Mouse (Mus musculus): ENCODE data around the gene Tnik. TPM values are rescaled to one million over a fixed set of nuclear protein-coding genes. Genes with fewer than 3 reads are reported as not detected.

Gene Tnik
- polyA plus RNA-seq (2014; fragmentation: Nextera tagmentation; extraction: Ambion mirVana): 93.2 and 106 TPM in 2 replicates

DNA sequence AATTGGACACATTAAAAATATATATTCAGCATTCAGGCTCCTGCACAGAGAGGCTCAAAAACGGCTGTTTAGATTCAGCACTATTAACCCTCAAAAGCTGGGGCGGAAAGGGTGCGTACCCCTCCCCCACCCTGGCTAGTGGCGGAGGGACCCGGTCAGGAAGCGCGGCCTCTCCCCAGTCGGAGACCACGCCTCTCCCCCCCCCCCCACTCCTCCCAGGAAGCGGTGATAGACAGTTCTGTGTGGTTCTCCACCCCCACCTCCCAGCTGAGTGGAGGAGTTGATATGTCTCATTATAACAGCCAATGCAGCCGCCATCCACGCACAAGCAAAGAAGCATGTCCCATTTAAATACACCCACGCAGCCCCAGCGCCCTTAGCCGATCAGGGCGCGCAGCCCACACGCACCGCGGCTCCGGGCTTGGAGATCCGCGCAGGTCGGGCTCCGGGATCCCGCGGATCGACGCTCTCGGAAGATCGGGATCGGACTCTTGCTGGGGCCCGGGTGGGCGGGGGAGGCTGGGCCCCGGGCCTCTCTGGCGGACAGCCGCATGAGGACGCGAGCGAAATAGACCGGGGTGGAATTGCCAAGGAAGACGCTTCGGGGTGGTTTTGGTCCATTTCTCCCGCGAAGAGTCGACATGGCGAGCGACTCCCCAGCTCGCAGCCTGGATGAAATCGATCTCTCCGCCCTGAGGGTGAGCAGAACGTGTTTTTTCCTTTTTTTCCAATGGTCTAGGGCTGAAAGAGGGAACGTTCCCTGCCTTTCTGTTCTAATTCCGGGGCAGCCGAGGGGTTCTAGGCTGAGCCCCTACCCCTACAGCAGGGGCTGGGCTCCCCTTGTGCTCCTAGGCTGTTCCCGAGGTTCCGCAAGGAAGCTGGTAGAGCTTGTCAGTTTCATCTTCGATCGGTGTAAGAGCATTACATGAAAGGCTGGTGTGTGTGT lies at the start of gene Tnik:
TSS of gene Tnik (plus strand) at position 213 of the 946 bp plus-strand sequence.
- Histone ChIP-seq H3K4me2 (ENCODE audit: low read depth, low read length) (peak within 1 kb of the TSS; percentile 68), H3K36me3 (ENCODE audit: control insufficient read depth, insufficient read depth, low read length) (no peaks in the 10 kb centered on the region), H3K27me3 (ENCODE audit: control insufficient read depth, insufficient read depth, low read length) (no peaks in the 10 kb centered on the region; the same call in 1 of the 2 replicates), H3K9ac (replicated peaks; ENCODE audit: low read depth, low read length) (peak within 1 kb of the TSS; percentile 95), H3K9me3 (ENCODE audit: control insufficient read depth, low read length) (no peaks in the 10 kb centered on the region), H3K4me3 (ENCODE audit: low read depth, low read length) (peak within 1 kb of the TSS; percentile 93), H3K4me1 (ENCODE audit: control insufficient read depth, insufficient read depth, low read length) (peaks cover 23% of the 10 kb centered on the region; the same call in 1 of the 2 replicates), H3K27ac (ENCODE audit: low read depth, low read length) (peak within 1 kb of the TSS; percentile 95)
- under 1% methylated on average over 57 of the region's 59 CpGs for WGBS
- peak; percentile 91 for ATAC-seq (ENCODE audit: low read depth)

DNA sequence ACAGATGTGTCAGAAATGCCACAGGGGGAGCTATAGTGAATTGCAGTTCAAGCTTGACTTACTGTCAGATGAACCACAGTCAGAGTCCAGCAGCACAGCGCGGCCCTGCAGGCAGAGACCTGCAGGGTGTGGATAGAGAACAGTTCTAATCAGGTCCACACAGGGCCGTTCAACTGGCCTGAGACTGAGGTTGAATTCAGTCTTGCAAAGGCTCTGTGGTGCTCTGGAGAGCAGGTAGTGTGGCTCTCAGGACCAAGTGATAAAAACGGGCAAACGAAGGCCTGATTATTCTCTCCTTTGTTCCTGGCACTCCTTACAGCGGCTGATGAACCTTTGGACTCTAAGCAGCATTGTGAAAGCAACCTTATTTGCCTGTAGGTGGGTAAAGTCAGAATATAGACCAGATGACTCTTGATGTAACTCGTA lies 48.1 kb upstream of the Tnik start:
- WGBS: 85% methylated on average over 7 of the region's 7 CpGs
- no peaks in the 10 kb centered on the region for H3K27me3 ChIP-seq (ENCODE audit: control insufficient read depth, insufficient read depth, low read length)
- no peak overlapping the region for H3K4me3 ChIP-seq (ENCODE audit: low read depth, low read length)

DNA sequence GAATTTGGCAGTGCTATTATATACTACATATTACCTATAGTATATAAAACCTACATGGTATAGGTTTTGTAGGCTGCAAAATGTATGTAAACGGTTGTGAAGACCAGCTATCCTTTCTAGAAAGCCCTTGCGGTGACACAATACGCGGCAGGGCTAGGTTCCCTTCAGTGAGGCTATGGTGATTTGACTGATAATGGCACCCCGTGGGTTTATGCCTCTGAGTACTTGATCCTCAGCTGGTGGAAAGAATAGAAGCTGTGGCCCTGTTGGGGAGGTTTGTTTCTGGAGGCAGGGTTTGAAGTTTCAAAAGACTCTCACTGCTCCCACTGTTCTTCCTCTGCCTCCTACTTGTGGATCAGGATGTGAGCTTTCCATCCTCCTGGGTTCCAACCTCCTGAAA lies 46.0 kb upstream of the Tnik start:
- H3K36me3 ChIP-seq (ENCODE audit: control insufficient read depth, insufficient read depth, low read length): no peaks in the 10 kb centered on the region
- H3K4me3 ChIP-seq (ENCODE audit: low read depth, low read length): no peak overlapping the region
- H3K4me1 ChIP-seq (ENCODE audit: control insufficient read depth, insufficient read depth, low read length): no peaks in the 10 kb centered on the region
- no peak for ATAC-seq (ENCODE audit: low read depth)
- H3K4me2 ChIP-seq (ENCODE audit: low read depth, low read length): no peak overlapping the region
- 10% methylated on average over 5 of the region's 5 CpGs for WGBS
- H3K27ac ChIP-seq (ENCODE audit: low read depth, low read length): no peak overlapping the region
- H3K9ac ChIP-seq (replicated peaks; ENCODE audit: low read depth, low read length): no peak overlapping the region
- no peaks in the 10 kb centered on the region for H3K9me3 ChIP-seq (ENCODE audit: control insufficient read depth, low read length)
- H3K27me3 ChIP-seq (ENCODE audit: control insufficient read depth, insufficient read depth, low read length): no peaks in the 10 kb centered on the region

More for the DNA sequence above, 48.1 kb upstream of the Tnik start:
- ATAC-seq (ENCODE audit: low read depth): no peak
- Histone ChIP-seq H3K27ac (ENCODE audit: low read depth, low read length) (no peak overlapping the region), H3K36me3 (ENCODE audit: control insufficient read depth, insufficient read depth, low read length) (no peaks in the 10 kb centered on the region), H3K9me3 (ENCODE audit: control insufficient read depth, low read length) (no peaks in the 10 kb centered on the region), H3K4me2 (ENCODE audit: low read depth, low read length) (no peak overlapping the region), H3K4me1 (ENCODE audit: control insufficient read depth, insufficient read depth, low read length) (no peaks in the 10 kb centered on the region), H3K9ac (replicated peaks; ENCODE audit: low read depth, low read length) (no peak overlapping the region)

DNA sequence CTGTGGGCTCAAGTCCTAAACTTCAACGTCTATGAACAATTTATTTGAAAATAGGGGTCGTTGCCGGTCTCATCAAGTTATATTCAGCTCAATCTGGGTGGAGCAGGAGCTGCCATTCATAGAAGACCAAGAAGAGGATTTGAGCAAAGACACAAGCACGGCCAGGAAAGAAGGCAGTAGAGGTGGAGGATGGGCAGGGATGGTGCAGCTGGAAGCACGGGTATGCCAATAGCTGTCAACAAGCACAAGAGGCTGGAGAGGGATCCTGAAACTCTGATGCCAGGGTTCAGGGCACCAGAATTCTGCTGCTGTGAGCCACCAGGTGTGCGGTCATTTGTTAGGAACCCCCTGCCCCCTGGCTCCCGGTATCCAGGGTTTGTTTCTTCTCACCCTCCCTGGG lies 43.5 kb upstream of the Tnik start:
- no peaks in the 10 kb centered on the region for H3K4me1 ChIP-seq (ENCODE audit: control insufficient read depth, insufficient read depth, low read length)
- WGBS: 92% methylated on average over 7 of the region's 7 CpGs
- no peaks in the 10 kb centered on the region for H3K36me3 ChIP-seq (ENCODE audit: control insufficient read depth, insufficient read depth, low read length)
- no peaks in the 10 kb centered on the region for H3K27me3 ChIP-seq (ENCODE audit: control insufficient read depth, insufficient read depth, low read length)
- H3K4me2 ChIP-seq (ENCODE audit: low read depth, low read length): no peak overlapping the region
- ATAC-seq (ENCODE audit: low read depth): no peak
- no peak overlapping the region for H3K4me3 ChIP-seq (ENCODE audit: low read depth, low read length)
- H3K27ac ChIP-seq (ENCODE audit: low read depth, low read length): no peak overlapping the region
- H3K9me3 ChIP-seq (ENCODE audit: control insufficient read depth, low read length): no peaks in the 10 kb centered on the region
- no peak overlapping the region for H3K9ac ChIP-seq (replicated peaks; ENCODE audit: low read depth, low read length)

DNA sequence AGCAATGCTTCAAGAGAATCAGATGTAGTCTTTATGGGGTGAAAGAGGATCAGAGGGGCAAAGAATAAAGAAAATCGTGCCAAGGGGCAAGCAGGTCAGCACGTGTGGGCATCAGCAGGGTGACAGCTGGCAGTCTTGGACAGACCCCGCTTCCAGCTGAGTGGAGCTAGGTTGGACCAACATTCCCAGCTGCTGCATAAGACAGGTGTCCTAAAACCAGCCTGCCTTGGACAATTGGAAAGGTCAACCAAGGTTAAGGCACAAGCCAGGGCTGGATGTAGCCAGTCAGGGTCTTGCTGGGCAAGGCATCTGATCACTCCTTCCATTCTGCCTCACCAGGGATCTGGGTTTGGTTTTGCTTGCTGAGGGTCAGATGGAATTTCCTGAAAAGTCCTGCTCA lies 43.0 kb upstream of the Tnik start:
- Histone ChIP-seq H3K9me3 (ENCODE audit: control insufficient read depth, low read length) (no peaks in the 10 kb centered on the region), H3K4me2 (ENCODE audit: low read depth, low read length) (no peak overlapping the region), H3K4me1 (ENCODE audit: control insufficient read depth, insufficient read depth, low read length) (no peaks in the 10 kb centered on the region), H3K36me3 (ENCODE audit: control insufficient read depth, insufficient read depth, low read length) (no peaks in the 10 kb centered on the region), H3K4me3 (ENCODE audit: low read depth, low read length) (no peak overlapping the region), H3K9ac (replicated peaks; ENCODE audit: low read depth, low read length) (no peak overlapping the region), H3K27me3 (ENCODE audit: control insufficient read depth, insufficient read depth, low read length) (no peaks in the 10 kb centered on the region), H3K27ac (ENCODE audit: low read depth, low read length) (no peak overlapping the region)
- ATAC-seq (ENCODE audit: low read depth): no peak
- WGBS: 90% methylated on average over 3 of the region's 3 CpGs

DNA sequence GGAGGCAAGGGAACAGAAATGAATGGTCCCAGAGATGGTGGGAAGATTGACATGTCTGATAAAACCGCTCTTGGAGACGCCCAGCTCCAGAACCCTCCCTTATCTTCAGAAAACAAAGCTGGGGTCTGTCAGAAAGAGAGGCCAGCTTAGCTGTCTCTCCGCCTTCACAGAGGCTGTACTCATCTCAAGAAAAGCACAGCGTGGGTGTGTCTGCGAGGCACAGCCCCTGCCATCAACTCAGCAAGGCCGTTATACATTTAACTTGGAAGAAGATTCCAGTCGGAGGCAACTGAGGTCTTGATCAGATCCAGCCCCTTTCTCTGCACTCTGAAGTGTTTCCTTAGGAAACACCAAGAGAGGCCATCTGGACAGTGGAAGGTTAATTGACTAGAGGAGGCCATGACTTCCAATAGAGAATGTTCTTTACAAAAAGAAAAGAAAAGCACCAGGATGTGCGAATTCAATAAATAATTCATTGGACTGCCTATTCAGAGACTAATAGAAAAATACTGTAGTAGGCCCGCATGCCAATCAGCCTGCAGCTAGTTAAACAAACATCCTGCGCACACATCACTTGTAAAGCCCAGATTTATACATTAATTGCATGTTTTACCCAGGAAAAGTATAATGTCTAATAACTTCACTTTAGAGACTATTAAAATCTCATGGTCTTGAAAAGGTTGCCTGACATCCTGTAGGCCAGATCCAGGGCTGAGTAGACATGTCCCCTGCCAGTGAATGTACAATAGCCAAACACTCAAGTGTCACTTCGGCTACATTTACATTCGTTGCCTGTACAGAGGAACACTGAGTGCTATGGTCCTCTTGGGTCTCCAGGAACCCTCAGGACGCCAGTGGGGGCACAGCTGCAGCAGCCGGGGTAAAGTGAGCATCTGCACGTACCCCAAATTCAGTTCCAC lies 38.3 kb upstream of the Tnik start:
- no peak for ATAC-seq (ENCODE audit: low read depth)

DNA sequence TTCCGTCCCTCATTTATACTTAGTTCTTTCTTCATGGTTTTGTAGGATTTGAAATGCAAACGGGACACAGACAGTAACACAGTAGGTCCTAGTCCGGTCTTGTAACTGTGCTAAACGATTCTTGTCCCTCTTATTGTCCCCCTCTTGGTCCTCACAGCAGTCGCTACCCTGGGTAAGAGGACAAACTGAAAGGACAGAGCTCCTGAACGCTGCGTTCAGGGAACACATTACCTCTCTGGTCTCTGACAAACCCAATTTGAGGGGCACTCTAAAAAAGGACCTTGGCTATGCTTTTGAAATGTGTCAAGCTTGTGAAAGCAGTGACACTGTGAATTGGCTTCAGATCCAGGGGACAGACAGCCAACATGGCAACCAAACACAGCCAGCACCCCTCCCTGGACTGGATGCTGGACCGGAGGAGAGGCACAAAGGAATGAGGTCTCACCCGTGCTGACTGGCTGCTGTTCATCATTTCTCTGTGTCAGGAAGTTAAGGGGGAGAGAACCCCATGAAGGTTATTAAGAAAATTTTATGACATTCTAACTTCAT lies 37.6 kb upstream of the Tnik start:
- Histone ChIP-seq H3K27ac (ENCODE audit: low read depth, low read length) (no peak overlapping the region), H3K9me3 (ENCODE audit: control insufficient read depth, low read length) (no peaks in the 10 kb centered on the region), H3K27me3 (ENCODE audit: control insufficient read depth, insufficient read depth, low read length) (no peaks in the 10 kb centered on the region), H3K9ac (replicated peaks; ENCODE audit: low read depth, low read length) (no peak overlapping the region), H3K4me3 (ENCODE audit: low read depth, low read length) (no peak overlapping the region), H3K4me2 (ENCODE audit: low read depth, low read length) (no peak overlapping the region), H3K36me3 (ENCODE audit: control insufficient read depth, insufficient read depth, low read length) (no peaks in the 10 kb centered on the region), H3K4me1 (ENCODE audit: control insufficient read depth, insufficient read depth, low read length) (no peaks in the 10 kb centered on the region)
- ATAC-seq (ENCODE audit: low read depth): no peak
- 84% methylated on average over 9 of the region's 9 CpGs for WGBS

More for the DNA sequence above, 38.3 kb upstream of the Tnik start:
- Histone ChIP-seq H3K27me3 (ENCODE audit: control insufficient read depth, insufficient read depth, low read length) (no peaks in the 10 kb centered on the region), H3K4me1 (ENCODE audit: control insufficient read depth, insufficient read depth, low read length) (no peaks in the 10 kb centered on the region), H3K36me3 (ENCODE audit: control insufficient read depth, insufficient read depth, low read length) (no peaks in the 10 kb centered on the region), H3K4me3 (ENCODE audit: low read depth, low read length) (no peak overlapping the region), H3K4me2 (ENCODE audit: low read depth, low read length) (no peak overlapping the region), H3K9me3 (ENCODE audit: control insufficient read depth, low read length) (no peaks in the 10 kb centered on the region), H3K27ac (ENCODE audit: low read depth, low read length) (no peak overlapping the region), H3K9ac (replicated peaks; ENCODE audit: low read depth, low read length) (no peak overlapping the region)
- WGBS: 45% methylated on average over 15 of the region's 15 CpGs

DNA sequence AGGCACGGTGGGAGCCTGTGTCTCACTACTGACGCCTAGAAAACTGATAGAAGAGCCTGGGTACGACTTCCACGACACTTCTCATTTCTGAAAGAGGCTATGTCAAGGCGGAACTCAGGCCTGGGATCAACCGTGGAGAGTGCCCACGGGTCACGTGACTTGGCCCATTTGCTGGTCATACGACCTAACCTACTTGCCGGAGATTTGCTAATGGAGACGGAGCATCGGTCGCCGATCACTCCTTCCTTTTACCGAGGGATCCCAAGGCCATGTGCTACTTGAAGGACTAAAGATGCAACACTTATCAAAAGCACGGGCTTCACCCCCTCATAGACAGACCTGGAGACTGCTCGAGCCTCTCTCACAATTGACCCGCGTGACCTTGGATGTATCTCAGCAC lies 36.8 kb upstream of the Tnik start:
- no peak for ATAC-seq (ENCODE audit: low read depth)
- Histone ChIP-seq H3K36me3 (ENCODE audit: control insufficient read depth, insufficient read depth, low read length) (no peaks in the 10 kb centered on the region), H3K4me3 (ENCODE audit: low read depth, low read length) (no peak overlapping the region), H3K4me1 (ENCODE audit: control insufficient read depth, insufficient read depth, low read length) (no peaks in the 10 kb centered on the region), H3K9ac (replicated peaks; ENCODE audit: low read depth, low read length) (no peak overlapping the region), H3K4me2 (ENCODE audit: low read depth, low read length) (no peak overlapping the region), H3K27me3 (ENCODE audit: control insufficient read depth, insufficient read depth, low read length) (no peaks in the 10 kb centered on the region), H3K9me3 (ENCODE audit: control insufficient read depth, low read length) (no peaks in the 10 kb centered on the region), H3K27ac (ENCODE audit: low read depth, low read length) (no peak overlapping the region)
- 91% methylated on average over 19 of the region's 19 CpGs for WGBS
